Mouse (Mus musculus): ENCODE measurements around the gene Krt16. TPM values are rescaled to one million over a fixed set of nuclear protein-coding genes. Genes with fewer than 3 reads are reported as not detected.
A peak's percentile ranks its signal among the peaks of the same experiment; 100 is the strongest.

The Krt16 gene
- polyA plus RNA-seq (2015; fragmentation: Nextera tagmentation; extraction: Ambion mirVana) = 0.24 and 0.49 TPM in 2 replicates

GRCm38 (mm10) chr11:100248852-100249465, at the start of gene Krt16:
Krt16 (minus strand) TSS chr11:100248902.
- no peak within 1 kb of the TSS for H3K4me2 ChIP-seq (ENCODE audit: low read depth, low read length)
- no peaks in the 10 kb centered on the region for H3K27me3 ChIP-seq (ENCODE audit: control insufficient read depth, insufficient read depth, low read length)
- WGBS = 68% methylated on average over 7 of the region's 7 CpGs
- no peaks in the 10 kb centered on the region for H3K4me1 ChIP-seq (ENCODE audit: control insufficient read depth, insufficient read depth, low read length)
- no peak within 1 kb of the TSS for H3K27ac ChIP-seq (ENCODE audit: low read length)
- H3K4me3 ChIP-seq (ENCODE audit: low read length) = no peak within 1 kb of the TSS
- H3K9me3 ChIP-seq (replicated peaks; ENCODE audit: control insufficient read depth, low read length) = no peaks in the 10 kb centered on the region
- H3K9ac ChIP-seq (ENCODE audit: low read length) = no peak within 1 kb of the TSS
- H3K36me3 ChIP-seq (ENCODE audit: control insufficient read depth, insufficient read depth) = no peaks in the 10 kb centered on the region
- ATAC-seq (replicated peaks; ENCODE audit: extremely low read depth, insufficient read depth, low FRiP score) = no peak

- Histone ChIP-seq H3K4me1 (ENCODE audit: control insufficient read depth, insufficient read depth, low read length) (peaks cover 3% of the 10 kb centered on the region; the same call in 1 of the 2 replicates), H3K9me3 (replicated peaks; ENCODE audit: control insufficient read depth, low read length) (no peaks in the 10 kb centered on the region), H3K9ac (ENCODE audit: low read length) (no peak overlapping the region), H3K27me3 (ENCODE audit: control insufficient read depth, insufficient read depth, low read length) (peaks cover 4% of the 10 kb centered on the region; the same call in 1 of the 2 replicates), H3K4me2 (ENCODE audit: low read depth, low read length) (peak overlapping the region; percentile 57), H3K36me3 (ENCODE audit: control insufficient read depth, insufficient read depth) (no peaks in the 10 kb centered on the region), H3K27ac (ENCODE audit: low read length) (no peak overlapping the region), H3K4me3 (ENCODE audit: low read length) (no peak overlapping the region; the same call in 1 of the 2 replicates)
- no peak for ATAC-seq (replicated peaks; ENCODE audit: extremely low read depth, insufficient read depth, low FRiP score)
- 25% methylated on average over 5 of the region's 5 CpGs for WGBS
These were observed 49.1 kb upstream of the Krt16 start for GRCm38 (mm10) chr11:100297801-100298200.

- H3K4me3 ChIP-seq (ENCODE audit: low read length) = no peak overlapping the region
- no peak overlapping the region for H3K27ac ChIP-seq (ENCODE audit: low read length)
- no peak overlapping the region for H3K4me2 ChIP-seq (ENCODE audit: low read depth, low read length)
- peaks cover 3% of the 10 kb centered on the region; the same call in 1 of the 2 replicates for H3K4me1 ChIP-seq (ENCODE audit: control insufficient read depth, insufficient read depth, low read length)
- WGBS = 7% methylated on average over 10 of the region's 10 CpGs
- peaks cover 4% of the 10 kb centered on the region; the same call in 1 of the 2 replicates for H3K27me3 ChIP-seq (ENCODE audit: control insufficient read depth, insufficient read depth, low read length)
- H3K36me3 ChIP-seq (ENCODE audit: control insufficient read depth, insufficient read depth) = no peaks in the 10 kb centered on the region
- no peaks in the 10 kb centered on the region for H3K9me3 ChIP-seq (replicated peaks; ENCODE audit: control insufficient read depth, low read length)
- no peak overlapping the region for H3K9ac ChIP-seq (ENCODE audit: low read length)
- 0 out of 2 replicates have a peak, but pooled peaks have one; percentile 34 for ATAC-seq (replicated peaks; ENCODE audit: extremely low read depth, insufficient read depth, low FRiP score)
These were observed 46.6 kb upstream of the Krt16 start for GRCm38 (mm10) chr11:100295308-100295707.

GRCm38 (mm10) chr11:100292884-100293283, 44.2 kb upstream of the Krt16 start:
- H3K27me3 ChIP-seq (ENCODE audit: control insufficient read depth, insufficient read depth, low read length) = peaks cover 4% of the 10 kb centered on the region; the same call in 1 of the 2 replicates
- H3K36me3 ChIP-seq (ENCODE audit: control insufficient read depth, insufficient read depth) = no peaks in the 10 kb centered on the region
- no peak for ATAC-seq (replicated peaks; ENCODE audit: extremely low read depth, insufficient read depth, low FRiP score)
- H3K4me3 ChIP-seq (ENCODE audit: low read length) = no peak overlapping the region
- H3K4me1 ChIP-seq (ENCODE audit: control insufficient read depth, insufficient read depth, low read length) = no peaks in the 10 kb centered on the region
- H3K9me3 ChIP-seq (replicated peaks; ENCODE audit: control insufficient read depth, low read length) = no peaks in the 10 kb centered on the region
- H3K27ac ChIP-seq (ENCODE audit: low read length) = no peak overlapping the region
- no peak overlapping the region for H3K4me2 ChIP-seq (ENCODE audit: low read depth, low read length)
- no peak overlapping the region for H3K9ac ChIP-seq (ENCODE audit: low read length)
- WGBS = 60% methylated on average over 6 of the region's 6 CpGs

GRCm38 (mm10) chr11:100290235-100290634, 41.5 kb upstream of the Krt16 start:
- peak overlapping the region; percentile 51; the same call in 1 of the 2 replicates for H3K27ac ChIP-seq (ENCODE audit: low read length)
- no peaks in the 10 kb centered on the region for H3K4me1 ChIP-seq (ENCODE audit: control insufficient read depth, insufficient read depth, low read length)
- no peak overlapping the region for H3K9ac ChIP-seq (ENCODE audit: low read length)
- WGBS = 35% methylated on average over 5 of the region's 5 CpGs
- no peaks in the 10 kb centered on the region for H3K9me3 ChIP-seq (replicated peaks; ENCODE audit: control insufficient read depth, low read length)
- ATAC-seq (replicated peaks; ENCODE audit: extremely low read depth, insufficient read depth, low FRiP score) = no peak
- H3K4me2 ChIP-seq (ENCODE audit: low read depth, low read length) = no peak overlapping the region
- H3K36me3 ChIP-seq (ENCODE audit: control insufficient read depth, insufficient read depth) = no peaks in the 10 kb centered on the region
- H3K27me3 ChIP-seq (ENCODE audit: control insufficient read depth, insufficient read depth, low read length) = no peaks in the 10 kb centered on the region; the same call in 1 of the 2 replicates
- H3K4me3 ChIP-seq (ENCODE audit: low read length) = no peak overlapping the region

GRCm38 (mm10) chr11:100288942-100289341, 40.2 kb upstream of the Krt16 start:
- no peak overlapping the region for H3K4me3 ChIP-seq (ENCODE audit: low read length)
- H3K4me1 ChIP-seq (ENCODE audit: control insufficient read depth, insufficient read depth, low read length) = no peaks in the 10 kb centered on the region
- H3K9ac ChIP-seq (ENCODE audit: low read length) = no peak overlapping the region
- no peak overlapping the region for H3K27ac ChIP-seq (ENCODE audit: low read length)
- no peak for ATAC-seq (replicated peaks; ENCODE audit: extremely low read depth, insufficient read depth, low FRiP score)
- no peaks in the 10 kb centered on the region for H3K36me3 ChIP-seq (ENCODE audit: control insufficient read depth, insufficient read depth)
- no peaks in the 10 kb centered on the region for H3K9me3 ChIP-seq (replicated peaks; ENCODE audit: control insufficient read depth, low read length)
- 75% methylated on average over 6 of the region's 6 CpGs for WGBS
- H3K4me2 ChIP-seq (ENCODE audit: low read depth, low read length) = no peak overlapping the region
- no peaks in the 10 kb centered on the region; the same call in 1 of the 2 replicates for H3K27me3 ChIP-seq (ENCODE audit: control insufficient read depth, insufficient read depth, low read length)

GRCm38 (mm10) chr11:100287024-100287423, 38.3 kb upstream of the Krt16 start:
- Histone ChIP-seq H3K36me3 (ENCODE audit: control insufficient read depth, insufficient read depth) (no peaks in the 10 kb centered on the region), H3K9ac (ENCODE audit: low read length) (no peak overlapping the region), H3K9me3 (replicated peaks; ENCODE audit: control insufficient read depth, low read length) (no peaks in the 10 kb centered on the region), H3K4me1 (ENCODE audit: control insufficient read depth, insufficient read depth, low read length) (no peaks in the 10 kb centered on the region), H3K27ac (ENCODE audit: low read length) (no peak overlapping the region), H3K27me3 (ENCODE audit: control insufficient read depth, insufficient read depth, low read length) (no peaks in the 10 kb centered on the region), H3K4me3 (ENCODE audit: low read length) (no peak overlapping the region), H3K4me2 (ENCODE audit: low read depth, low read length) (no peak overlapping the region)
- no peak for ATAC-seq (replicated peaks; ENCODE audit: extremely low read depth, insufficient read depth, low FRiP score)
- 47% methylated on average over 10 of the region's 10 CpGs for WGBS

GRCm38 (mm10) chr11:100284988-100285387, 36.3 kb upstream of the Krt16 start:
- Histone ChIP-seq H3K4me2 (ENCODE audit: low read depth, low read length) (no peak overlapping the region), H3K27ac (ENCODE audit: low read length) (no peak overlapping the region), H3K4me3 (ENCODE audit: low read length) (no peak overlapping the region)

GRCm38 (mm10) chr11:100282549-100282948, 33.8 kb upstream of the Krt16 start:
- WGBS = 18% methylated on average over 10 of the region's 10 CpGs
- no peak for ATAC-seq (replicated peaks; ENCODE audit: extremely low read depth, insufficient read depth, low FRiP score)

More at GRCm38 (mm10) chr11:100284988-100285387, 36.3 kb upstream of the Krt16 start:
- Histone ChIP-seq H3K9me3 (replicated peaks; ENCODE audit: control insufficient read depth, low read length) (no peaks in the 10 kb centered on the region), H3K4me1 (ENCODE audit: control insufficient read depth, insufficient read depth, low read length) (no peaks in the 10 kb centered on the region), H3K36me3 (ENCODE audit: control insufficient read depth, insufficient read depth) (no peaks in the 10 kb centered on the region), H3K27me3 (ENCODE audit: control insufficient read depth, insufficient read depth, low read length) (no peaks in the 10 kb centered on the region), H3K9ac (ENCODE audit: low read length) (no peak overlapping the region)
- 78% methylated on average over 4 of the region's 4 CpGs for WGBS
- no peak for ATAC-seq (replicated peaks; ENCODE audit: extremely low read depth, insufficient read depth, low FRiP score)

More at GRCm38 (mm10) chr11:100282549-100282948, 33.8 kb upstream of the Krt16 start:
- H3K27ac ChIP-seq (ENCODE audit: low read length) = no peak overlapping the region
- H3K9ac ChIP-seq (ENCODE audit: low read length) = no peak overlapping the region
- no peaks in the 10 kb centered on the region for H3K36me3 ChIP-seq (ENCODE audit: control insufficient read depth, insufficient read depth)
- H3K4me2 ChIP-seq (ENCODE audit: low read depth, low read length) = no peak overlapping the region
- H3K4me1 ChIP-seq (ENCODE audit: control insufficient read depth, insufficient read depth, low read length) = no peaks in the 10 kb centered on the region
- H3K27me3 ChIP-seq (ENCODE audit: control insufficient read depth, insufficient read depth, low read length) = no peaks in the 10 kb centered on the region
- no peak overlapping the region for H3K4me3 ChIP-seq (ENCODE audit: low read length)
- no peaks in the 10 kb centered on the region for H3K9me3 ChIP-seq (replicated peaks; ENCODE audit: control insufficient read depth, low read length)

Data from heart, embryonic 16.5 days (tissue).